Mouse (Mus musculus) thymus, postnatal 0 days (tissue): Measurements from ENCODE around the gene Wdr34. TPM values are rescaled to one million over a fixed set of nuclear protein-coding genes. Genes with fewer than 3 reads are reported as not detected.
A peak's percentile ranks its signal among the peaks of the same experiment; 100 is the strongest.
"Not testable (repeated sequence)": the region's sequence is repeated elsewhere in the genome, so short reads cannot be mapped to it uniquely, and the experiment has no call there.

Experiments
- DNase-seq: peaks from one replicate; pipeline ENCODE4 v3.0.0-alpha.2; 2015; ENCODE audit warnings: low spot score
- polyA plus RNA-seq: library from polyadenylated mRNA; unstranded; fragments of >200 nt; fragmentation: Nextera tagmentation; extraction: Ambion mirVana; gene quantifications from 2 replicates; pipeline ENCODE4 v1.2.1, GENCODE M21; 2015

Wdr34 gene
- polyA plus RNA-seq, 1 experiment from 2014 or later, result 15.4 TPM

- peak; percentile 94 for DNase-seq
Observed at GRCm38 (mm10) chr2:30066046-30066901, 17.6 kb upstream of the Wdr34 start.

- DNase-seq, result no peak
Observed at GRCm38 (mm10) chr2:30064298-30064697, 15.6 kb upstream of the Wdr34 start.

- no peak for DNase-seq
Observed at GRCm38 (mm10) chr2:30063791-30064190, 15.1 kb upstream of the Wdr34 start.

GRCm38 (mm10) chr2:30063235-30063634 is 14.6 kb upstream of the Wdr34 start:
- no peak for DNase-seq

GRCm38 (mm10) chr2:30062249-30063093 is 13.8 kb upstream of the Wdr34 start:
- peak; percentile 45 for DNase-seq

GRCm38 (mm10) chr2:30061215-30062166 is 12.8 kb upstream of the Wdr34 start:
- DNase-seq, result peak; percentile 71

- no peak for DNase-seq
Observed at GRCm38 (mm10) chr2:30058418-30058817, 9.7 kb upstream of the Wdr34 start.

- DNase-seq, result peak; percentile 53
Observed at GRCm38 (mm10) chr2:30057223-30057904, 8.7 kb upstream of the Wdr34 start, which contains the start of gene Set. Gene Set, plus strand, starts transcription at chr2:30057378.

- no peak for DNase-seq
Observed at GRCm38 (mm10) chr2:30056736-30057135, 8.1 kb upstream of the Wdr34 start.

GRCm38 (mm10) chr2:30055310-30055709 is 6.6 kb upstream of the Wdr34 start:
- not testable (repeated sequence) for DNase-seq

GRCm38 (mm10) chr2:30051992-30052761 is 3.5 kb upstream of the Wdr34 start:
- peak; percentile 32 for DNase-seq

GRCm38 (mm10) chr2:30049831-30050230 is 1.1 kb upstream of the Wdr34 start:
- DNase-seq, result no peak

GRCm38 (mm10) chr2:30048101-30048501 is 580 bp downstream of the Wdr34 start:
- no peak for DNase-seq

- no peak for DNase-seq
Observed at GRCm38 (mm10) chr2:30047127-30047526, 1.6 kb downstream of the Wdr34 start.

- no peak for DNase-seq
Observed at GRCm38 (mm10) chr2:30044550-30044949, 4.1 kb downstream of the Wdr34 start.

- DNase-seq, result peak; percentile 86
Observed at GRCm38 (mm10) chr2:30042445-30042844, 6.2 kb downstream of the Wdr34 start.

GRCm38 (mm10) chr2:30039687-30040086 is 9.0 kb downstream of the Wdr34 start:
- DNase-seq, result no peak

- no peak for DNase-seq
Observed at GRCm38 (mm10) chr2:30038370-30038769, 10.3 kb downstream of the Wdr34 start.

GRCm38 (mm10) chr2:30037762-30038161 is 10.9 kb downstream of the Wdr34 start:
- no peak for DNase-seq

- DNase-seq, result no peak
Observed at GRCm38 (mm10) chr2:30032957-30033356, 15.7 kb downstream of the Wdr34 start.
